Mouse (Mus musculus): ENCODE data around the gene Taf7l. TPM values are rescaled to one million over a fixed set of nuclear protein-coding genes. Genes with fewer than 3 reads are reported as not detected.

The Taf7l gene
- not detected for total RNA-seq (2018; cell fraction: chromatin; rRNA removed)
- not detected for total RNA-seq (2018; cell fraction: cytosol; rRNA removed)
- total RNA-seq (2018; cell fraction: nucleus; rRNA removed) = not detected
- not detected in 3 replicates for polyA plus RNA-seq (2018)

DNA sequence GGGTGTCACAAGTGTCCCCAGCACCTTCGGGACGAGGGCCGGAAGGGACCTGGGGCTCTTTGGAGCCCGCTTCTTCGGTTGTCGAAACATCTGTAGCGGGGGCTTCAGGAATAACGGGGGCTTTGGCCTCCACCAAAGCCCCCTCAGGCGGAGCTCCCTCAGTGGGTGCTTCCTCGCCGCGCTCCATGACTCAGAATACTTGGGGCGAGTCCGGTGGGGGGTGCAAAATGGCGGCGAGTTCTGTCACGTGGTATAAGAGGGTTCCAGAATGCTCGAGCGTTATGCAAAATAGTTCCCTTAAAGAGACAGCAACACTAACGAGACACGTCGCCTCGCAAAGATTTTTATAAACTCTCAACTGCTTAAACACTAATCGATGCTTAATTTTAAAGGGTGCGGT, at the start of gene Taf7l:
Gene Taf7l (minus strand): TSS at position 201 of the 400 bp plus-strand sequence.
- H3K36me3 ChIP-seq (ENCODE audit: inconsistent target) = no peaks in the 10 kb centered on the region
- no peak within 1 kb of the TSS for H3K27ac ChIP-seq
- no peak within 1 kb of the TSS for H3K4me3 ChIP-seq (ENCODE audit: inconsistent target)
- no peaks in the 10 kb centered on the region for H3K79me2 ChIP-seq (ENCODE audit: inconsistent target)
- WGBS (ENCODE audit: missing documents) = 86% methylated on average over 18 of the region's 25 CpGs

DNA sequence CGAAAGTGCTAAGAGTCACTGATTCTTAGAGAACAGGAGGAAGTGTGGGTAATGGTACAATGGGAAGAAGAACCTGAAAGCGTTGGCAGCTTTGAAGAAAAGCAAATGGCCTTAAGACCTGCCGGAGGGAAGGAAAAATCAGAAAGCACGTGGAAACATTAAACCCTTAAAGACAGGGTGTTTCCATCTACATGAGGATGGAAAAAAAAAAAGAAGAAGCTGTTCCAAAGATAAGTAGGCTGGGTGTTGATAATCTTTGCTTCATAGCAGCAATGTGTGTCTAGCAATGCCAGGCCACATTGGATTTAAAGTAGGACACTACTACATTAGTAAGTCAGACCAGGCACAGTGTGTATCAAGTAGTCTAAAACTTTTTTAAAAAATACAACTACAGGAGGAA, 49.0 kb upstream of the Taf7l start:
- WGBS (ENCODE audit: missing documents) = 83% methylated on average over 4 of the region's 4 CpGs

DNA sequence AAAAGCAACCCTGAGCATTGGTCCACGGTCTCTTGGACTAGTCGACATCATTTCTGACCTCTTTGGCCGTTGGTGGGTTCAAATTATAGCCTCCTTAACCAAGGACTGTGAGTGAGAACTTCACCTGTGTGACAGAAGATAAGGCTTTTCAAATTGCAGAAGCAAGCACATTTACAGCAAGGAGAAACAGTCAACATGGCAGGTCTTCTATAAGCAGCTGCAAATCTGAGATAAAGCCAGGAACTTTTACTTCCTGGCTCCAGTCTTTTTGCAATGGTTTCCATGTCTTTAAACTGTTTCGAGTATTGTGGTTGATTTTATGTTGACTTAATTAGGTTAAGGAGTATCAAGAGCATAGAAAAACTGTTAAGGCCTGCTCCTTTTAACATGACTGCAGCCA, 47.5 kb upstream of the Taf7l start:
- H3K36me3 ChIP-seq (ENCODE audit: inconsistent target) = no peaks in the 10 kb centered on the region
- no peak overlapping the region for H3K4me3 ChIP-seq (ENCODE audit: inconsistent target)
- H3K27ac ChIP-seq = no peak overlapping the region
- no peaks in the 10 kb centered on the region for H3K79me2 ChIP-seq (ENCODE audit: inconsistent target)
- 65% methylated on average over 4 of the region's 4 CpGs for WGBS (ENCODE audit: missing documents)

More for the DNA sequence above, 49.0 kb upstream of the Taf7l start:
- Histone ChIP-seq H3K27ac (no peak overlapping the region), H3K4me3 (ENCODE audit: inconsistent target) (no peak overlapping the region), H3K36me3 (ENCODE audit: inconsistent target) (no peaks in the 10 kb centered on the region), H3K79me2 (ENCODE audit: inconsistent target) (no peaks in the 10 kb centered on the region)

DNA sequence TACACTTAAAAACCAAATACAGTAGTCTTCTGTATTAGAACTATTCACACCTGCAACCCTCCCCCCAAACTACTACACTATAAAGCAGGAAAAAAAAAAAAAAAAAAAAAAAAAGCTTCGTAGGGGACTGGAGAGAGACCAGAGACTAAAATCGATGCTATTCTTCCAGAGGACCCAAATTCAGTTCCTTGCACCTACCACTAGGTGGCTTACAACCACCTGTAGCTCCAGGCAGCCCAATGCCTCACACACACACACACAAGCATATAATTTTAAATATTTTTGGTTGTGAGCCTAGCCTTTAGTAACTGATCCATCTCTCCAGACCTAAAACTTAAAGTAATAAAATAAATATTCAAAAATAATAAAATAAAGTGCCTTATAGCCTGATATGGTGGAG, 33.2 kb upstream of the Taf7l start:
- Histone ChIP-seq H3K36me3 (ENCODE audit: inconsistent target) (no peaks in the 10 kb centered on the region), H3K27ac (no peak overlapping the region), H3K79me2 (ENCODE audit: inconsistent target) (no peaks in the 10 kb centered on the region), H3K4me3 (ENCODE audit: inconsistent target) (no peak overlapping the region)
- WGBS (ENCODE audit: missing documents) = no CpG with 5 or more reads among the region's 2 CpGs

DNA sequence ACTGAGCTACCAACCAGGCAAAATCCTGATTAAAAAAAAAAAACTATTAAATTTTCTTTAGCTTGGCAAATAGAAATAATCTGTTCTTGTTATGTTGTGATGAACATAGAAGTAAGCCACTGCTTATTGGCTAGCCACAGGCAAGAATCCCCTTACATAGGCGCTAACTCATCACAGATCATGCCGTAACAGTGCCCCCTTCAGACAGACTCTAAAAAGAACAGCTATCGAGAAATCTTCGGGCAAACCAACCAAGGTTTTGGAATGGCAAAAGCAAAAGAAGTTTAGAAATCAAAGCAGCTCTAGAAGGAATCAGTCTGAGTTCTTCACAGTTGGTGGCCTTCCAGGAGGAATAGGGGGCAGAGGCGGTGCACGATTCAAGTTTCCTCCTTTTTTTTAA, 31.7 kb upstream of the Taf7l start:
- Histone ChIP-seq H3K36me3 (ENCODE audit: inconsistent target) (no peaks in the 10 kb centered on the region), H3K79me2 (ENCODE audit: inconsistent target) (no peaks in the 10 kb centered on the region), H3K27ac (no peak overlapping the region), H3K4me3 (ENCODE audit: inconsistent target) (no peak overlapping the region)
- WGBS (ENCODE audit: missing documents) = 74% methylated on average over 6 of the region's 6 CpGs

DNA sequence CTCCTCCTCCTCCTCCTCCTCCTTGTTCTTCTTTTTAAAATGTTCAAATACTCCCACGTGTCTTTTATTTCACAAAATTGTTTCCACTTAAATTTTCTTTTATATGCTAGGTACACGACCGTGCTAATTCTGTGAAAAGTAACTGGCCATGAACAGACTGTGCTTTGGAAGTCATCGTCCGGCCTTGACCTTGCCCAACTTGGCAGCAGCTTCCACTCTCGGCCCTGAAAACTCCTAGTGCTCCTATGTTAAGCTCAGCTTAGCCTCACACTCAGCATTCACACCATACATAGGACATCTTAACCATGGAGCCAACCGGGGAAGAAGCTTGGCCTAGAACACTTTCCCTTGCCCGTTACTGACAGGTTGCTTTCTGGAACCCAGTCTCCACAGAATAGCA, 24.4 kb upstream of the Taf7l start:
- Histone ChIP-seq H3K79me2 (ENCODE audit: inconsistent target) (no peaks in the 10 kb centered on the region), H3K27ac (no peak overlapping the region), H3K36me3 (ENCODE audit: inconsistent target) (no peaks in the 10 kb centered on the region), H3K4me3 (ENCODE audit: inconsistent target) (no peak overlapping the region)
- WGBS (ENCODE audit: missing documents) = 84% methylated on average over 7 of the region's 8 CpGs

DNA sequence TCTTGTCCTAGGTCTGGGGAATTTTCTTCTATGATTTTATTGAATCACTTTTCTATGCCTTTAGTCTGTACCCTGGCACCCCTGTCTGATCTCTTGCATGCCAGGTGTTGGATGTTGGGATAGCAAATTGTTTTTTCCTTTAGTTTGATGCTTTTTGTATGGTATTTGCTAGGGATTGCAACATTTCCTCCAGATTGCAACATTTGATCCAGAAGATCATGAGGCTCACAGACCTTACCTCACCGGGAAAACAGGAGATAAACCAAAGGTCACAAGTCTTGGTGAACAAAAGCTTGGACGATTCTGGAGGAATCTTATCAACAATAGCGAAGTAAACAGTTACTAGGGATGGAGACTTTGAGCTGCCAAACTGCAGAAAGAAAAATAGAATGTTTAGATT, 5.4 kb upstream of the Taf7l start:
- Histone ChIP-seq H3K27ac (no peak overlapping the region), H3K4me3 (ENCODE audit: inconsistent target) (no peak overlapping the region), H3K79me2 (ENCODE audit: inconsistent target) (no peaks in the 10 kb centered on the region), H3K36me3 (ENCODE audit: inconsistent target) (no peaks in the 10 kb centered on the region)
- 63% methylated on average over 3 of the region's 3 CpGs for WGBS (ENCODE audit: missing documents)

DNA sequence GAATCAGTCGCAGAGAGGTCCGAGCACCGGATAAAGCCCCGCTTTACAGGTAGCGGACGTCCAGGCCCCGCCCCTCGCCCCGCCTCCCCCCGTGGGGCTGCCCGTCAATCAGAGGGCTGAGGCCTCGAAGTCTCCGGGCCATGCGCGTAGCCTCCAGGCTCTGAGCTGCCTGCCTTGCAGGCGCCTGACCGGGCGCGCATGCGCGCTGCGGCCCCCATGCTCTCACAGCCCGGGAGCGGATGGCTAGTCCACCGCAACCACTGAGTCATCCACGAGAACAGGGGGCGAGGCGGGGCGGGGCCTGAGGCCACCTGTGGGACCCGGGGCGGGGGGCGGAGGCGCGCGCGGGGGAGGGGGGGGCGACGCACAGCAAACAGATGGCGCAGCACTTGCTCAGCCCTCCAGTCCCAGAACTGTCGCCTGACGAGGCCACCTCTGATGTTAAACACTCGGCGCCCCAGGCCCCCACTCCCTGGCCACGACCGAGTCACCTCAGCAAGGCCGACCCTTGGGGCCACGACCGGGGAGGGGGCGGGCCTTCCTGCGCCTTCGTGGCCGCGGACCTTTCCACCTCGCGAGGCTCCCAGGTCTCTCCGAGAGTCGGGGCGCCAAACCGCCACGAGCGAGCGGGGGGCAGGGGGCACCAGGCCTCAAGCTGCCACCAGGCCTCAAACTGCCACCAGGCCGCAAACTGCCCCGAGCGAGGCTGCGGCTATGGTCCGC, 1.1 kb downstream of the Taf7l start:
- 85% methylated on average over 31 of the region's 67 CpGs for WGBS (ENCODE audit: missing documents)
- Histone ChIP-seq H3K36me3 (ENCODE audit: inconsistent target) (no peaks in the 10 kb centered on the region), H3K4me3 (ENCODE audit: inconsistent target) (no peak overlapping the region), H3K27ac (no peak overlapping the region), H3K79me2 (ENCODE audit: inconsistent target) (no peaks in the 10 kb centered on the region)

DNA sequence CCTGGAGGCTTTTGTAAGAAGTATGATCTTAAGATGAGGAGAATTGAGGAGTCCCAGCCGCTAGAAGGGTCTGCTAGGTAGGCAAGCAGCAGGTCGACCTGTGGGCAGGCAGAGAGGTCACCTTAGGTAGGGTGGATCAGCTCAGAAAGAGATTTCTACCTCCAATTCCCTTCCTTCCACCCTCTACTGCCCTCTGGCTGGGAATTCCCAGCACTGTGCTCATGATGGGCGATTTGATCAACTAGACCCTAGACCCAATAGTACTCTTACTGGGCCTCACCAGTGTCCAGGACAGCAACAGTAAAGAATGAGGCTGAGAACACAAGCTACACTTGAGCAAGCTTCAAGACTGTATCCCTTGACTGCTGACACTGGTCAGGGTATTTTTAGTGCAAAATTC, 49.0 kb downstream of the Taf7l start:
- 70% methylated on average over 3 of the region's 3 CpGs for WGBS (ENCODE audit: missing documents)
- Histone ChIP-seq H3K27ac (no peak overlapping the region), H3K79me2 (ENCODE audit: inconsistent target) (no peaks in the 10 kb centered on the region), H3K36me3 (ENCODE audit: inconsistent target) (no peaks in the 10 kb centered on the region), H3K4me3 (ENCODE audit: inconsistent target) (no peak overlapping the region)

DNA sequence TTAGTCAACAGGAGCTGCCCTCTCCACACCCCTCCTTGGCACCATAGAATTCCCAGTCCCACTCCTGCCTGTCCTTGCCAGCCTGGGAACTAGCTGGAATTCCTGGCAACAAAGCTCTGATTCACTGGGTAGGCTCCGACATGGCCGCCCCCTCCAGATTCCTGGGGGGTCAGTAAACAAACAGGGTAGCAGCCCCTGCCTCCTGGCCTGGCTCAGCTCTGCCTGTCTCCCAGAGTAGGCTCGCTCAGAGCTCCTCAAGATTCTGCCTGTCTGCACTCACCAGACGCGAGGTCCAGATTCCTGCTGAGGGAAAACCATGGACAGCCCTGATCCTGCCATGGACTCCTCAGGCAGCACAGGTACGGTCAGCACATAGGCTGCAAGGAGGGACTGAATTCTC, 49.5 kb downstream of the Taf7l start:
- H3K4me3 ChIP-seq (ENCODE audit: inconsistent target) = no peak overlapping the region
- no peaks in the 10 kb centered on the region for H3K79me2 ChIP-seq (ENCODE audit: inconsistent target)
- H3K27ac ChIP-seq = no peak overlapping the region
- H3K36me3 ChIP-seq (ENCODE audit: inconsistent target) = no peaks in the 10 kb centered on the region
- WGBS (ENCODE audit: missing documents) = 78% methylated on average over 4 of the region's 6 CpGs

DNA sequence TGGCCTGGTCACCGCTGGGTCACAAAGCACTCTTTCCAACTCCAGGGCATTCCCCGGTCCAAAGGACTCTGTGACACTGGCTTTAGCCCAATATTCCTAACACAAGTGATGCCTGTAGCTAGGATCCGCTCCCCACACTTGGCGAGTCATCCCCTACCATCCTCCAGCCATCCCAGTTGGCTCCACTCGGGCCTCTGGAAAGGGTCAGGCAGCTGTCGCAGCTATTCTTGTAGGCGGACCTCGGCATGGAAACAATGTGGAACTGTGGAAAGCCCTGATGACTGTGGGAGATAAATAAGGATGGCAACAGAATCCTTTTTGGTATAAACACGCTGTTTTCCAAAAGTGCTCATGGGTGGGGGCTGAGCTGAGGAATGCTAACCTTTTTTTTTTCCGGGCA, 50.5 kb downstream of the Taf7l start:
- Histone ChIP-seq H3K27ac (no peak overlapping the region), H3K36me3 (ENCODE audit: inconsistent target) (no peaks in the 10 kb centered on the region), H3K4me3 (ENCODE audit: inconsistent target) (no peak overlapping the region), H3K79me2 (ENCODE audit: inconsistent target) (no peaks in the 10 kb centered on the region)
- 97% methylated on average over 8 of the region's 10 CpGs for WGBS (ENCODE audit: missing documents)

DNA sequence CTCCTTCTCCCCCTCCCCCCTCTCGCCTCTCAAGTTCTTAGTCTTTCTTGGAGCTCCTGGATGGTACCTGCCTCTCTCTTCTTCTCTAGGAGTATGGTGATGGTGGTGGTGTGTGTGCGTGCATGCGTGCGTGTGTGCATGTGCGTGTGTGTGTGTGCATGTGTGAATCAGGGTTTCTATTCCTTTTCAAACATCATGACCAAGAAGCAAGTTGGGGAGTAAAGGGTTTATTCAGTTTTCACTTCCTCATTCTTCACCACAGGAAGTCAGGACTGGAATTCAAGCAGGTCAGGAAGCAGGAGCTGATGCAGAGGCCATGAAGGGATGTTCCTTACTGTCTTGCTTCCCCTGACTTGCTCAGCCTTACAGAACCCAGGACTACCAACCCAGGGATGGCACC, 52.0 kb downstream of the Taf7l start:
- H3K79me2 ChIP-seq (ENCODE audit: inconsistent target) = no peaks in the 10 kb centered on the region

DNA sequence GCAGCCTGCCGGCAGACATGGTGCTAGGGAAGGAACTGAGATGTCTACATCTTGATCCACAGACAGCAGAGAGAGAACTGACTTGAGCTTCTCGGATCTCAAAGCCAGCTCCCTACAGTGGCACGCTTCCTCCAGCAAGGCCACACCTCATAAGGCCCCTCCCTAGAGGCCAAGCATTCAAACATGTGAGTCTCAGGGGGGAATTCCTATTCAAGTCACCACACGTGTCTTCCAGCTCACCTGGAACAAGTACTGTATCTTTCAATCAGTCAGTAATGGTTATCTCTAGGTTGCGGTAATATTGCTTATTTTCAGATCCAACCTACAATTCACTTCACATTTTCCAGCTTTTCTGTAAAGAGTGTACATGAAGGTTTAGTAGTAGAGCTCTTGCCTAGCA, 56.2 kb downstream of the Taf7l start:
- Histone ChIP-seq H3K27ac (no peak overlapping the region), H3K36me3 (ENCODE audit: inconsistent target) (no peaks in the 10 kb centered on the region), H3K4me3 (ENCODE audit: inconsistent target) (no peak overlapping the region), H3K79me2 (ENCODE audit: inconsistent target) (no peaks in the 10 kb centered on the region)
- WGBS (ENCODE audit: missing documents) = 83% methylated on average over 4 of the region's 5 CpGs

More for the DNA sequence above, 52.0 kb downstream of the Taf7l start:
- 35% methylated on average over 2 of the region's 5 CpGs for WGBS (ENCODE audit: missing documents)
- Histone ChIP-seq H3K4me3 (ENCODE audit: inconsistent target) (no peak overlapping the region), H3K27ac (no peak overlapping the region), H3K36me3 (ENCODE audit: inconsistent target) (no peaks in the 10 kb centered on the region)

DNA sequence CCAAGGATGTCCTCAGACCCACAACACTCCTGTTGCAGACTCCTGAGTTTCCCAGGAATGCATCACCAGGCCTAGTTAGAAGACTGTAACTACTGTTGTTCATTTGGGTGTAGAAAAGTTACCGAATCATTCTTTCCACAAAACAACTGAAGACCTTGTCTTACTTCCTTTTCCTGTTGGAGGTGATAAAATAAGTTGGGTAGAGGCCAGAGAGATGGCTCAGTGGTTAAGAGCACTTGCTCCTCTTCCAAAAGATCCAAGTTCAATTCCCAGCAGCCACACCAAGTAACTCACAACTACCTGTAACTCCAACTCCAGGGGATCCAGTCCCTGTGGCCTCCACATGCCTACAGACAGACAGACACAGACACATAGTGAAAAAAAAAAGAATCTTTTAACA, 64.2 kb downstream of the Taf7l start:
- H3K36me3 ChIP-seq (ENCODE audit: inconsistent target) = no peaks in the 10 kb centered on the region
- H3K4me3 ChIP-seq (ENCODE audit: inconsistent target) = no peak overlapping the region
- no peaks in the 10 kb centered on the region for H3K79me2 ChIP-seq (ENCODE audit: inconsistent target)
- no peak overlapping the region for H3K27ac ChIP-seq
- WGBS (ENCODE audit: missing documents) = 50% methylated on average over 1 of the region's 1 CpGs
